Mouse (Mus musculus): ENCODE measurements around the gene Map3k11. TPM values are rescaled to one million over a fixed set of nuclear protein-coding genes. Genes with fewer than 3 reads are reported as not detected.

Map3k11 gene
- polyA plus RNA-seq, 1 experiment from 2014 or later, result 22.7 TPM

DNA sequence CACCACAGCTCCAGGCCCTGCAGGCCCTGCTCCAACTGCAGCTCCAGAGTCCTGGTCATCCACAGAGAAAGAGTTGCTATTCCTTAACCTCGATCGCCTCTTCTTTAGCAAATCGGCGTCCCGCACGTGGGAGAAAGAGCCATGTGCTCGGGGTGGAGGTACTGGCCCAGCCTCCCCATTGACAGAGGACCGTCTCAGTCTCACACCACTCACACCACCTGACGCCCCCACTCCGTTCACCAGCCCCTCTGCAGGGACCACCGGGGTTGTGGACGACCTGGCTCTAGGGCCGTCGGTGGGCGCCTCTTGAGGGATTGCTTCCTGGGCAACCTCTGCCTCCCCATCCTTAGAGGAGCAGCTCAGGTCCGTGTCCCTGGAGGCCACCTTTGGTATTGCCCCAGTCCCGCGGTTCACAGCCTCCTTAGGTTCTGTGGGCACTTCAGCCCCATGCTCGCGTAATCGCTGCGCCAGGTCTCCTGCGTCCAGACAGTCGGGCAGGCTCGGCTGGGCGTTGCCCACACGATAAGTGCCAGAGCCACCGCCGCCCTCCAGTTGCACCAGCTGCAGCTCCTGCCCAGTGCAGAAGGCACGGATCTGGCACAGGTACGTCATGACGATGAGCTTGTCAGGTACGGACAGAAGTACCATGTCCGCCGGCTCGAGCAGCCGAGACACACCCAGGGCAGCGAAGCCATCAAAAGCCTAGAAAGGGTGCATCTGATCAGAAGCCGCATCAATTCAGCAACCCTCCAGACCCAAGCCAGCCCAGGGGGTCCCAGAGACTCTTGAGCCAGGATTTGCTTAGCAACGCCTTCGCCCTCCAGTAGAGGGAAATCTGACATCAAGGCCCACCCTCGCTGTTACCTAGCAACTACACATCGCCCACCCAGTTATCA lies 27.5 kb downstream of the Map3k11 start:
- Histone ChIP-seq H3K4me1 (peaks cover 41% of the 10 kb centered on the region), H3K27ac (no peak overlapping the region), H3K36me3 (peaks cover 70% of the 10 kb centered on the region), H3K9me3 (no peaks in the 10 kb centered on the region), H3K9ac (0 out of 2 replicates have a peak overlapping the region, but pooled peaks have one; percentile 10), H3K4me3 (no peak overlapping the region), H3K27me3 (no peaks in the 10 kb centered on the region), H3K4me2 (no peak overlapping the region)
- WGBS, result 33% methylated on average over 43 of the region's 43 CpGs
- ATAC-seq (ENCODE audit: insufficient number of reproducible peaks, low FRiP score, low TSS enrichment, low read depth), result no peak

DNA sequence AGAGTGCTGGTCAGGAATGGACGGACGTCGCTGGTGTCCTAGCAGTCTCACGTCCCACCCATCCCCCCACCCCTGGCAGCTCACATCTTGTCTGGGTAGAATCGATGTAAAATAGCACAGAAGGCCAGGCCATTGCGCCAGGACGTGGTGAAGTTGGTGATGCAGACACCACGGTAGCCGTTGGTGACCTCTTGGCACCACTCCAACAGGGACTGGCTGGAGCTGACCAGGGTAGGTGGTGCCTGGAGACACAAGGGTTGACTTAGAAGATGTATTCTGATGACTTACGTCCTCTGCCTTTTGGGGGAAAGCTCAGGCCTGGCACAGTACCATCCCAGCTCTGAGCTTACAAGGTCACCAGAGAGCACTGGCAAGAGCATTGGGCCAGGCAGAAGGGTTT lies 28.4 kb downstream of the Map3k11 start:
- WGBS, result 62% methylated on average over 10 of the region's 10 CpGs
- Histone ChIP-seq H3K4me2 (no peak overlapping the region), H3K27ac (no peak overlapping the region), H3K9me3 (no peaks in the 10 kb centered on the region), H3K4me3 (no peak overlapping the region), H3K9ac (no peak overlapping the region), H3K27me3 (no peaks in the 10 kb centered on the region), H3K4me1 (peaks cover 38% of the 10 kb centered on the region), H3K36me3 (peaks cover 74% of the 10 kb centered on the region)
- no peak for ATAC-seq (ENCODE audit: insufficient number of reproducible peaks, low FRiP score, low TSS enrichment, low read depth)

DNA sequence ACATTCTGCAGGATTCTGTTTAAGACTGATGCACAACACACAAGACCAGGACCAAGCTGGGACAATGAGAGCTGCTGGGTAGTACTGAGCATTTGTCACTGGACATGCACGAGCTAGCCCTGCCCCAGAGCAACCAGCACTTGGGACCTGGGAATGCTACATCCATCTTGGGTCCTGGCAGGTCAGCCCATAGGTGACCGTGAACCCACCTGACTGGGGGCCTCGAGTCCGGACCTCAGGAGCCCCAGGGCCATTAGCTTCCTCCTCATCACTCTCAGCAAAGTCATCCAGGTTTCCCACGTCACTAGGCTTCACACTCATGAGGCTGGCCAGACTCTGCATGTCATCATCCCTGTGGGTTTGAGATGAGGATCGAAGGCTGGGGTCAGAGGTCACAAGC lies 32.7 kb downstream of the Map3k11 start:
- Histone ChIP-seq H3K27ac (no peak overlapping the region), H3K4me2 (no peak overlapping the region), H3K27me3 (no peaks in the 10 kb centered on the region), H3K9me3 (no peaks in the 10 kb centered on the region), H3K9ac (no peak overlapping the region), H3K4me1 (peaks cover 31% of the 10 kb centered on the region), H3K4me3 (no peak overlapping the region), H3K36me3 (peaks cover 75% of the 10 kb centered on the region)
- WGBS, result 93% methylated on average over 6 of the region's 6 CpGs
- no peak for ATAC-seq (ENCODE audit: insufficient number of reproducible peaks, low FRiP score, low TSS enrichment, low read depth)

DNA sequence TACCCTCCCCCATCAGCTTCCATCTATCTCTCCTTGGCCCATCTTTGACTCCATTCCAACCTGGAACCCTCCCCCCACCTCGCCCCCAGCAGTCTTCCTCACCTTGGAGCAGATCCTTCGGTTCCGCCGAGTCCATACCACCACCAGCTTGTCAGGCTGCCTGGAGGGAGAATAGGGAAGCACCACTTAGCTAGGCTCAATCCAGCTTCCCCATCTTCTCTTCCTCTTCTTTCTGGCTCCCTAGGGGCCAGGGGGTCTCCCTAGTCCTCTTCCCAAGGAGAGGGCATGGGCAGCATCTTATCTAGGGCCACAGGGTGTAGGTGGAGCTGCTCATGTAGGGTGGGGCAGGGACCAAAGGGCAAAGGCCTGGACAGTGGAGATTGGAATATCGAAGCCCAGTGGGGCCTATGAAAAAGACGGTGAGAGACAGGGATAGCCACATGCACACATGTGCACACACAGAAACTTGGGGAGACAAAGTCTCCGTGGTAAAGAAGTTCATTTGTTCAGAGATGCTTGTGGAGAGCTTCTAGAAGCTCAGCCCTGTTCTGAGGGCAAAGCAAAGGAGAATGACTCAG lies 34.4 kb downstream of the Map3k11 start:
- Histone ChIP-seq H3K4me1 (peaks cover 40% of the 10 kb centered on the region), H3K27ac (no peak overlapping the region), H3K27me3 (no peaks in the 10 kb centered on the region), H3K9ac (no peak overlapping the region), H3K36me3 (peaks cover 64% of the 10 kb centered on the region), H3K4me3 (no peak overlapping the region), H3K9me3 (no peaks in the 10 kb centered on the region), H3K4me2 (no peak overlapping the region)
- ATAC-seq (ENCODE audit: insufficient number of reproducible peaks, low FRiP score, low TSS enrichment, low read depth), result no peak
- 88% methylated on average over 7 of the region's 7 CpGs for WGBS

DNA sequence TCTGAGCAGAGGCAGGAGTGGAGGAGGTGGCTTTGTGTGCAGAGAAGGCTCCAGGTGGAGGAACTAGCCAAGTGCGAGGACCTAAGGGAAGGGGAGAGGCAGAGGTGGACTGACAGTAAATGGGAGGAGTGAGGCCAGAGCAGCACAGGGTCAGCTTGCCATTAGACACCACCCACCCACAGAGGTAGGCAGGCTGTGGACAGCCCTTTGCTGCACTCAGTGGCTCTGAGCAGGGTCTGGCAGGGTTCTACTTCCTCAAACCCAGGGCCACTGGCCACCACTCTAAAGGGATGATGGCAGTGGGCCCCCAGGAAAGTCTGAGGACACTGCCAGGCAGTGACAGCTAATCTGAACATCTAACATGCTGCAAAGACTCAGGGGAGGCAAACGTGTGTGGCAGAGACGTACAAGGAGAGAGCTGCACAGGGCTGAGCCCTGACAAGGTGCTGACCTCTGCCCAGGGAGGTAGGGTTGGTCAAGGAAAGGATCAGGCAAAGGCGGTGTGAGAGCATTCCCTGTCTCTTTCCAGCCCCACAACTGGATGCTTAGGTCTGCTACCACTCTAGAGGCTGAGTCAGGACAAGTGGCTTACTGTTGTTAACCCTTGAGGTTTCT lies 35.5 kb downstream of the Map3k11 start:
- Histone ChIP-seq H3K27me3 (no peaks in the 10 kb centered on the region), H3K4me2 (peak overlapping the region; percentile 78), H3K9me3 (no peaks in the 10 kb centered on the region), H3K9ac (no peak overlapping the region), H3K27ac (peak overlapping the region; percentile 82), H3K4me1 (peaks cover 49% of the 10 kb centered on the region), H3K36me3 (peaks cover 53% of the 10 kb centered on the region), H3K4me3 (peak overlapping the region; percentile 46)
- no peak for ATAC-seq (ENCODE audit: insufficient number of reproducible peaks, low FRiP score, low TSS enrichment, low read depth)
- 70% methylated on average over 4 of the region's 4 CpGs for WGBS

DNA sequence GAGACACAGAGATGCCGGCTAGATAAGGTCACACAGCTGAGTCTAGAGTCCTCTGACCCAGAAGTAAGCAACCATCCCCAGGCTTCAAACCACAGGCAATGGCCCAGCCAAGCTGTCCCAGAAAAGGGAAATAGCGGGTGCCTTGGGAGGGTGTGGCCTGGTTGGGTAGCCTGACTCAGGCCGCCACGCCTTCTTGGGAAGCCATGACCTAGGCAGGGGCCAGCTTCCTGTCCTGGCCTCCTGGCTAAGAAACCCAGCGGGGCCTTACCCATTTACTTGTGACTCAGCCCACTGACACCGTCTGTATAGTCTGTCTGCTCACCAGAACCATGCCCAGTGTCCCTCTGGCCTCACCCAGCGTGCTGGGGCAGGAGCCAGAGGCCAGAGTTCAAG lies 36.0 kb downstream of the Map3k11 start:
- Histone ChIP-seq H3K36me3 (peaks cover 48% of the 10 kb centered on the region), H3K27me3 (no peaks in the 10 kb centered on the region), H3K9me3 (no peaks in the 10 kb centered on the region), H3K4me3 (peak overlapping the region; percentile 46), H3K4me1 (peaks cover 49% of the 10 kb centered on the region), H3K27ac (peak overlapping the region; percentile 82), H3K9ac (peak overlapping the region; percentile 51; the same call in 1 of the 2 replicates), H3K4me2 (peak overlapping the region; percentile 78)
- ATAC-seq (ENCODE audit: insufficient number of reproducible peaks, low FRiP score, low TSS enrichment, low read depth), result no peak
- 67% methylated on average over 7 of the region's 7 CpGs for WGBS

DNA sequence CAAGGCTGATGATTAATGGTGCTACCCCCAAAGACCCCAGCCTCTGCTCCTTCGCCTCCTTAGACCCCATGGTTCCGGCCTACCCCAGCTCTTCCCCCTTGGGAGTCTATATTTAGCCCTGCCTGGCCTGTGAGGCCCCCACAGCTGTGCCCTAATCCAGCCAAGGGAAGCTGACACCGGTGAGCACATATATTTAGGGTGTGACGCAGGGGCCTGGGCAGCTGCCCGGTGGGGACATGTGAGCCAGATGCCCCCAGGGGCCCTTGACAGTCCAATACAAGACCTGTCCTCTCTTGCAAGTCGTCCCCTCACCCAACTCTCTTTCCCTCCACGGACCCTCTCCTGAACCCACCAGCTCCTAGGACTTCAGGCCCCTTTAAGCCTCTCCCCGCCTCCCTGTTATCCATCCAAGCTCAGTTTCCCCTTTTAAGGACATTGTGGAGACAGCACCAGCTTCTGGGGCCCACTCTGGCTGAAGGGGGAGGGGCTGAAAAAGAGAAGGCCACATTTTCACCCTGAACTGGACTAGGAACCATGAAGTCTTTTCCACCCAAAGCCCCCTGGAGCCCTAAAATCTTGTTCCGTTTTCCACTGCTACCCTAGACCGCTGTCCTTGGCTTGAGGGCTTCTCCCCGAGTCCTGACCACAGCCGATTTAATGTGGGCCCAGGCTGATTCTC lies 36.6 kb downstream of the Map3k11 start:
- H3K27me3 ChIP-seq, result no peaks in the 10 kb centered on the region
- peaks cover 42% of the 10 kb centered on the region for H3K36me3 ChIP-seq
- WGBS, result 60% methylated on average over 12 of the region's 12 CpGs
- H3K9me3 ChIP-seq, result no peaks in the 10 kb centered on the region
- H3K4me1 ChIP-seq, result peaks cover 56% of the 10 kb centered on the region
- H3K4me2 ChIP-seq, result peak overlapping the region; percentile 78
- peak; percentile 27 for ATAC-seq (ENCODE audit: insufficient number of reproducible peaks, low FRiP score, low TSS enrichment, low read depth)
- H3K27ac ChIP-seq, result peak overlapping the region; percentile 82
- peak overlapping the region; percentile 51 for H3K9ac ChIP-seq
- H3K4me3 ChIP-seq, result peak overlapping the region; percentile 46

DNA sequence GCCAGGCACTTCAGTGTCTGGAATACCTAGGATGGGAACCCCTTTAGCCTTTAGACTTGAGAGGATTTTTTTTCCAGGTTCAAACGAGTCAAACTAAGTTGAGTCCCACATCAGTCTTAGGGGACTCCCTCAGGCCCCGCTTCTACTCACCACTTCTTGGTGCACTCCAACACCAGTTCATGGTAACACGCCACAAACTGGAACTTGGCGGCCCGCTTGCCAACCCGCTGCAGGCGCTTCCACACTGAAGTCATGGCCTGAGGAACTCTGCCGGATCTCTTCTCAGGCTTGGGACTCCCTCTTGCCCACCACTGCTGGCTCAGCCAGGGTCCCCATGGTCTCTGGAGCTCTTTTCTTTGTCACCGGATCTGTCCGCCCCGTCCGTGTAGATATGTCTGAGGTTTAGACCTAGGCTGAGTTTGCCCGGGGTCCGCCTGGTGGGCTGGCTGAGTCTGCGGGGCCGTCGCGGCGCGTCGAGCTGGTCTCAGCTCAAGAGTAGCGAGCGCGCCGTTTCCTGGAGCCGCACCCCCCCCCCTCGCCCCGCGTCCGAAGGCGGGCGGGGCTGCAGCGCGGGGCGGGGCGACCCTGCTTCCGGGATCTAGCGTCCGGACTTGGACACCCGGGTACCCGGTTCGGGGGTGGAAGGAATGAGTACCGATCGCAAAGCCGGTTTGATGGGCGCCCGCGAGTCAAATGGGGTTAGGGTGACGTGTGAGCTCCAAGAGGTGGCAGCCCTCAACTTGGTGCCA lies 37.4 kb downstream of the Map3k11 start, which contains the start of gene Ehbp1l1:
Ehbp1l1 (minus strand) TSS at position 551 of the 749 bp plus-strand sequence.
- Histone ChIP-seq H3K4me3 (peak within 1 kb of the TSS; percentile 97), H3K4me2 (peak within 1 kb of the TSS; percentile 78), H3K9me3 (no peaks in the 10 kb centered on the region), H3K9ac (peak within 1 kb of the TSS; percentile 51), H3K27ac (peak within 1 kb of the TSS; percentile 82), H3K36me3 (peaks cover 34% of the 10 kb centered on the region), H3K4me1 (peaks cover 63% of the 10 kb centered on the region), H3K27me3 (no peaks in the 10 kb centered on the region)
- 7% methylated on average over 47 of the region's 49 CpGs for WGBS
- ATAC-seq (ENCODE audit: insufficient number of reproducible peaks, low FRiP score, low TSS enrichment, low read depth), result no peak

DNA sequence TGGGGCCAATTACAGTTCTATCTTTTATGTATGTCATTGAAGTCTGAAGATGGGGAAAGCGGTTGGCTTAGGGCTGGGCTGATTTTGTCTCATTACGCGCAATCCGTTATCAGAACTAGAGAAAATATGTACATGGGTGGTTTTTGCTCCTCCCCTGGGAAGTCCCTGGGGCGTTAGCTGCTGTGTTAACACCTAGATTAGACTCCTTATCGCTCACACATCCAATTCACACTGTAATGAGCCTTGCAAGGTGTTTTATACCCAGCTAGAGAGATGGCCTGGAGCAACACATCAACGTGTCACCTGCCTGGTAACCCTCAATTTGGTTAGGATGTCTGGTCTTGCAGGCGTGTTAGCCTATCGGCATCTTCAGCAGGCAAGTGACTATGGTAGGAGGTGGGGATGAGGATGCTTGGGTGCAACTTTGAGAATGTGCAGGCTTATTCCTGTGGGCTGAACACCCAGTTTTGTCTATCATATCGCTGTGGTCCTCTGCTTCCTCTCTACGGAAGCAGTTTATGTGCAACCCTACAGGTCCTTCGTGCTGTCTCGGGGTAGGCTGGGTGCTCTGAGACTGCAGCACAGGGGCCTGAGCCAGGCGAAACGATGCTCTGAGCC lies 38.5 kb downstream of the Map3k11 start:
- no peak for ATAC-seq (ENCODE audit: insufficient number of reproducible peaks, low FRiP score, low TSS enrichment, low read depth)
- peak overlapping the region; percentile 97 for H3K4me3 ChIP-seq
- peak overlapping the region; percentile 78 for H3K4me2 ChIP-seq
- H3K9ac ChIP-seq, result peak overlapping the region; percentile 1; the same call in 1 of the 2 replicates
- H3K36me3 ChIP-seq, result peaks cover 23% of the 10 kb centered on the region
- peaks cover 72% of the 10 kb centered on the region for H3K4me1 ChIP-seq
- peak overlapping the region; percentile 82 for H3K27ac ChIP-seq
- WGBS, result 65% methylated on average over 15 of the region's 15 CpGs
- no peaks in the 10 kb centered on the region for H3K27me3 ChIP-seq
- no peaks in the 10 kb centered on the region for H3K9me3 ChIP-seq

DNA sequence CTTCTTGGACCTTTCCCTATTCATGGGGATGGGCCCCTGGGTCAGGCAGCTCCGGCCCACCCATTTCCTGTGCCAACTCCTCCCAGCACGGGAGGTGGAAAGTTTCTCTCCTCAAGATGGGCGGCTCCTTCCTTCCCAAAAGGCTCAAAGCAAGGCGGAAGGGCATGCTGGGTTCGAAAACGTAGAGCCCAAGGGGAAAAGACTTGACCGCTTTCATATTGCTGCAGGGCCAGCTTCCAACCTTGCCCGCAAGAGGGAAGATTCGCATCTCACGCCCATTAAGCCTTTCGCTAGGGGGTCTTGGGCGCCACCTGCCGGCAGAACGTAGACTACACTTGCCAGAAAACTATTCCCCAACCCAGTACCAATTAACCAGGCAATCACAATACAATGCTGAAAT lies 39.2 kb downstream of the Map3k11 start:
- Histone ChIP-seq H3K36me3 (peaks cover 17% of the 10 kb centered on the region), H3K4me2 (peak overlapping the region; percentile 78), H3K9me3 (no peaks in the 10 kb centered on the region), H3K27ac (peak overlapping the region; percentile 82), H3K4me1 (peaks cover 72% of the 10 kb centered on the region), H3K9ac (peak overlapping the region; percentile 99; the same call in 1 of the 2 replicates), H3K4me3 (peak overlapping the region; percentile 97), H3K27me3 (no peaks in the 10 kb centered on the region)
- no peak for ATAC-seq (ENCODE audit: insufficient number of reproducible peaks, low FRiP score, low TSS enrichment, low read depth)
- WGBS, result 2% methylated on average over 14 of the region's 14 CpGs

All from limb, embryonic 15.5 days (tissue).